Mouse (Mus musculus) gastrocnemius, postnatal 36 days (tissue): ENCODE results near the gene Rbm39. TPM values are rescaled to one million over a fixed set of nuclear protein-coding genes. Genes with fewer than 3 reads are reported as not detected.
A peak's percentile ranks its signal among the peaks of the same experiment; 100 is the strongest.
"Not testable (repeated sequence)": the region's sequence is repeated elsewhere in the genome, so short reads cannot be mapped to it uniquely, and the experiment has no call there.

Experiments used
- DNase-seq, 2 experiments: peaks; one replicate each; pipeline ENCODE4 v3.0.0; 2022
- intact Hi-C: fragments of 180-260 bp; cut with DNase I; formaldehyde crosslinking; loops from one replicate; pipeline ENCODE4 v1.15.1; 2025
- total RNA-seq, 2 experiments: library from RNA; stranded (reverse); gene quantifications; 2 replicates each; pipeline ENCODE4 v1.2.3; 2021

Rbm39 gene
- total RNA-seq, 2 experiments from 2014 or later = 88.5 to 107 TPM

GRCm38 (mm10) chr2:156123731-156124130 is 56.3 kb downstream of the Rbm39 start:
- DNase-seq = no peak
- intact Hi-C loops = loop anchor here (10.0 kb wide), 1 partner anchor 279 kb away; no protein-coding TSS in a partner anchor

GRCm38 (mm10) chr2:156119566-156119965 is 60.5 kb downstream of the Rbm39 start:
- DNase-seq = no peak
- intact Hi-C loops = no loop called here

GRCm38 (mm10) chr2:156112080-156112423 is 68.0 kb downstream of the Rbm39 start:
- intact Hi-C loops, DNase-seq: not testable (repeated sequence)

GRCm38 (mm10) chr2:156111358-156112079 is 68.5 kb downstream of the Rbm39 start, which contains the start of the genes Cpne1 and Rbm12:
Cpne1 (minus strand) TSS chr2:156111965.
Rbm12 (minus strand) TSS chr2:156111978.
- intact Hi-C loops = no loop called here
- DNase-seq = peak; percentile 87 to 89

- no peak for DNase-seq
- intact Hi-C loops = no loop called here
Observed at GRCm38 (mm10) chr2:156110627-156111357, 69.2 kb downstream of the Rbm39 start.

Other genes starting within 250 kb of the Rbm39 start
- gene Uqcc1, start 249.9 kb downstream of the Rbm39 start, total RNA-seq = 100 to 1,000 TPM; 151 to 164 TPM
- not detected for gene Gm15557, start 239.5 kb downstream of the Rbm39 start, total RNA-seq
- under 1 TPM in 1 of 2 experiments, not detected in 1; 0.10 TPM for gene Gdf5, start 234.9 kb downstream of the Rbm39 start, total RNA-seq
- 1 to 10 TPM; 3.1 to 3.2 TPM for gene Cep250, start 223.8 kb downstream of the Rbm39 start, total RNA-seq
- gene 6430550D23Rik, start 172.3 kb downstream of the Rbm39 start, total RNA-seq = under 1 TPM; 0.20 to 0.39 TPM
- gene Ergic3, start 172.2 kb downstream of the Rbm39 start, total RNA-seq = 10 to 100 TPM; 44.1 to 46.2 TPM
- not detected for gene Fer1l4, start 127.3 kb downstream of the Rbm39 start, total RNA-seq
- not detected for gene Spag4, start 115.1 kb downstream of the Rbm39 start, total RNA-seq
- gene Cpne1, start 68.3 kb downstream of the Rbm39 start, total RNA-seq = 1 to 10 TPM; 8.3 to 9.6 TPM
- gene Rbm12, start 68.3 kb downstream of the Rbm39 start, total RNA-seq = 1 to 10 TPM; 3.6 to 6.6 TPM
- 1 to 10 TPM; 4.2 to 4.4 TPM for gene Gm28036, start 53.1 kb downstream of the Rbm39 start, total RNA-seq
- gene Romo1, start 36.2 kb downstream of the Rbm39 start, total RNA-seq = 100 to 1,000 TPM; 196 to 210 TPM
- 10 to 100 TPM; 70.8 to 77.4 TPM for gene Nfs1, start 36.1 kb downstream of the Rbm39 start, total RNA-seq
- 10 to 100 TPM; 22.4 to 22.8 TPM for gene Phf20, start 16.2 kb upstream of the Rbm39 start, total RNA-seq
- 1 to 10 TPM in 1 of 2 experiments, under 1 TPM in 1; 0.54 to 1.1 TPM for gene Cnbd2, start 132.1 kb upstream of the Rbm39 start, total RNA-seq
- 10 to 100 TPM; 51.6 to 57.5 TPM for gene Scand1, start 132.5 kb upstream of the Rbm39 start, total RNA-seq
- 1 to 10 TPM; 4.3 to 4.9 TPM for gene Epb41l1, start 240.7 kb upstream of the Rbm39 start, total RNA-seq